Mouse (Mus musculus): ENCODE data around the gene Sgsm2. TPM values are rescaled to one million over a fixed set of nuclear protein-coding genes. Genes with fewer than 3 reads are reported as not detected.

Sgsm2 gene
- total and polyA plus RNA-seq, 2 experiments from 2014 or later: 2.3 to 11.7 TPM

- Histone ChIP-seq H3K27me3 (ENCODE audit: control insufficient read depth, insufficient read depth, low read length) (no peaks in the 10 kb centered on the region), H3K4me3 (ENCODE audit: low read depth, low read length) (peak within 1 kb of the TSS; percentile 69), H3K27ac (ENCODE audit: low read depth) (peak within 1 kb of the TSS; percentile 60), H3K9me3 (replicated peaks; ENCODE audit: control insufficient read depth, low read length) (no peaks in the 10 kb centered on the region), H3K9ac (replicated peaks; ENCODE audit: low read depth, low read length) (peak within 1 kb of the TSS; percentile 63), H3K36me3 (replicated peaks; ENCODE audit: control insufficient read depth, insufficient read depth, low read length) (peaks cover 34% of the 10 kb centered on the region), H3K4me1 (ENCODE audit: control insufficient read depth, insufficient read depth) (peaks cover 7% of the 10 kb centered on the region; the same call in 1 of the 2 replicates), H3K4me2 (ENCODE audit: low read depth, low read length) (peak within 1 kb of the TSS; percentile 91)
- WGBS: under 1% methylated on average over 54 of the region's 54 CpGs
- ATAC-seq (ENCODE audit: insufficient read depth, low read depth): peak; percentile 89
- TF ChIP-seq EP300 (IDR thresholded peaks at IDR 0.05; ENCODE audit: low read depth) (0 out of 2 replicates have a peak, but pooled peaks have one; percentile 47), CTCF (IDR thresholded peaks at IDR 0.05; ENCODE audit: low read depth) (0 out of 2 replicates have a peak, but pooled peaks have one; percentile 10)
- peak; percentile 94 for DNase-seq (ENCODE audit: low spot score)
These were observed 1.0 kb upstream of the Sgsm2 start, which contains the start of gene Tsr1 for GRCm38 (mm10) chr11:74897678-74898516. Tsr1 (plus strand) TSS chr11:74898071.

- Histone ChIP-seq H3K4me2 (ENCODE audit: low read depth, low read length) (peak overlapping the region; percentile 91), H3K9me3 (replicated peaks; ENCODE audit: control insufficient read depth, low read length) (no peaks in the 10 kb centered on the region), H3K4me1 (ENCODE audit: control insufficient read depth, insufficient read depth) (peaks cover 7% of the 10 kb centered on the region; the same call in 1 of the 2 replicates), H3K4me3 (ENCODE audit: low read depth, low read length) (peak overlapping the region; percentile 69), H3K36me3 (replicated peaks; ENCODE audit: control insufficient read depth, insufficient read depth, low read length) (peaks cover 20% of the 10 kb centered on the region), H3K27ac (ENCODE audit: low read depth) (peak overlapping the region; percentile 60), H3K27me3 (ENCODE audit: control insufficient read depth, insufficient read depth, low read length) (no peaks in the 10 kb centered on the region), H3K9ac (replicated peaks; ENCODE audit: low read depth, low read length) (peak overlapping the region; percentile 63)
- ATAC-seq (ENCODE audit: insufficient read depth, low read depth) (peak; percentile 54), DNase-seq (ENCODE audit: low spot score) (peak; percentile 22)
- under 1% methylated on average over 49 of the region's 55 CpGs for WGBS
- TF ChIP-seq EP300 (IDR thresholded peaks at IDR 0.05; ENCODE audit: low read depth) (no peak), CTCF (IDR thresholded peaks at IDR 0.05; ENCODE audit: low read depth) (peak; percentile 12; the same call in 1 of the 2 replicates)
These were observed 620 bp downstream of the Sgsm2 start for GRCm38 (mm10) chr11:74895980-74896900.

GRCm38 (mm10) chr11:74894619-74895018, 2.2 kb downstream of the Sgsm2 start:
- no peaks in the 10 kb centered on the region for H3K27me3 ChIP-seq (ENCODE audit: control insufficient read depth, insufficient read depth, low read length)
- H3K9ac ChIP-seq (replicated peaks; ENCODE audit: low read depth, low read length): no peak overlapping the region
- peaks cover 3% of the 10 kb centered on the region; the same call in 1 of the 2 replicates for H3K36me3 ChIP-seq (replicated peaks; ENCODE audit: control insufficient read depth, insufficient read depth, low read length)
- H3K27ac ChIP-seq (ENCODE audit: low read depth): no peak overlapping the region
- no peaks in the 10 kb centered on the region for H3K9me3 ChIP-seq (replicated peaks; ENCODE audit: control insufficient read depth, low read length)
- no peak overlapping the region for H3K4me3 ChIP-seq (ENCODE audit: low read depth, low read length)
- peaks cover 7% of the 10 kb centered on the region; the same call in 1 of the 2 replicates for H3K4me1 ChIP-seq (ENCODE audit: control insufficient read depth, insufficient read depth)
- 70% methylated on average over 4 of the region's 4 CpGs for WGBS
- DNase-seq (ENCODE audit: low spot score) (no peak), ATAC-seq (ENCODE audit: insufficient read depth, low read depth) (no peak)
- H3K4me2 ChIP-seq (ENCODE audit: low read depth, low read length): no peak overlapping the region
- no peak for TF ChIP-seq EP300 (IDR thresholded peaks at IDR 0.05; ENCODE audit: low read depth)
- no peak for TF ChIP-seq CTCF (IDR thresholded peaks at IDR 0.05; ENCODE audit: low read depth)

GRCm38 (mm10) chr11:74883098-74883497, 13.8 kb downstream of the Sgsm2 start:
- DNase-seq (ENCODE audit: low spot score) (no peak), ATAC-seq (ENCODE audit: insufficient read depth, low read depth) (no peak)
- no peaks in the 10 kb centered on the region for H3K4me1 ChIP-seq (ENCODE audit: control insufficient read depth, insufficient read depth)
- peaks cover 6% of the 10 kb centered on the region; the same call in 1 of the 2 replicates for H3K36me3 ChIP-seq (replicated peaks; ENCODE audit: control insufficient read depth, insufficient read depth, low read length)
- TF ChIP-seq EP300 (IDR thresholded peaks at IDR 0.05; ENCODE audit: low read depth): no peak
- no peak for TF ChIP-seq CTCF (IDR thresholded peaks at IDR 0.05; ENCODE audit: low read depth)
- no peak overlapping the region for H3K9ac ChIP-seq (replicated peaks; ENCODE audit: low read depth, low read length)
- H3K4me2 ChIP-seq (ENCODE audit: low read depth, low read length): no peak overlapping the region
- H3K9me3 ChIP-seq (replicated peaks; ENCODE audit: control insufficient read depth, low read length): no peaks in the 10 kb centered on the region
- no peak overlapping the region for H3K27ac ChIP-seq (ENCODE audit: low read depth)
- no peaks in the 10 kb centered on the region for H3K27me3 ChIP-seq (ENCODE audit: control insufficient read depth, insufficient read depth, low read length)
- no peak overlapping the region for H3K4me3 ChIP-seq (ENCODE audit: low read depth, low read length)
- WGBS: 94% methylated on average over 10 of the region's 10 CpGs

GRCm38 (mm10) chr11:74881979-74882378, 14.9 kb downstream of the Sgsm2 start:
- peaks cover 6% of the 10 kb centered on the region; the same call in 1 of the 2 replicates for H3K36me3 ChIP-seq (replicated peaks; ENCODE audit: control insufficient read depth, insufficient read depth, low read length)

More at GRCm38 (mm10) chr11:74881979-74882378, 14.9 kb downstream of the Sgsm2 start:
- TF ChIP-seq CTCF (IDR thresholded peaks at IDR 0.05; ENCODE audit: low read depth): no peak
- TF ChIP-seq EP300 (IDR thresholded peaks at IDR 0.05; ENCODE audit: low read depth): no peak
- no peak for DNase-seq (ENCODE audit: low spot score)
- H3K27ac ChIP-seq (ENCODE audit: low read depth): no peak overlapping the region
- H3K4me3 ChIP-seq (ENCODE audit: low read depth, low read length): no peak overlapping the region
- 41% methylated on average over 14 of the region's 14 CpGs for WGBS
- peaks cover under 1% of the 10 kb centered on the region; the same call in 1 of the 2 replicates for H3K4me1 ChIP-seq (ENCODE audit: control insufficient read depth, insufficient read depth)
- no peak for ATAC-seq (ENCODE audit: insufficient read depth, low read depth)
- no peak overlapping the region for H3K9ac ChIP-seq (replicated peaks; ENCODE audit: low read depth, low read length)
- H3K27me3 ChIP-seq (ENCODE audit: control insufficient read depth, insufficient read depth, low read length): no peaks in the 10 kb centered on the region
- H3K4me2 ChIP-seq (ENCODE audit: low read depth, low read length): no peak overlapping the region
- no peaks in the 10 kb centered on the region for H3K9me3 ChIP-seq (replicated peaks; ENCODE audit: control insufficient read depth, low read length)

Measured in heart, postnatal 0 days (tissue).